Mouse (Mus musculus) urinary bladder, postnatal 14 days (tissue): ENCODE results near the gene Olfr1291-ps1.

Experiments used
- DNase-seq: peaks from one replicate; pipeline ENCODE4 v3.0.0; 2021; ENCODE audit warnings: low spot score

The Olfr1291-ps1 gene

DNA sequence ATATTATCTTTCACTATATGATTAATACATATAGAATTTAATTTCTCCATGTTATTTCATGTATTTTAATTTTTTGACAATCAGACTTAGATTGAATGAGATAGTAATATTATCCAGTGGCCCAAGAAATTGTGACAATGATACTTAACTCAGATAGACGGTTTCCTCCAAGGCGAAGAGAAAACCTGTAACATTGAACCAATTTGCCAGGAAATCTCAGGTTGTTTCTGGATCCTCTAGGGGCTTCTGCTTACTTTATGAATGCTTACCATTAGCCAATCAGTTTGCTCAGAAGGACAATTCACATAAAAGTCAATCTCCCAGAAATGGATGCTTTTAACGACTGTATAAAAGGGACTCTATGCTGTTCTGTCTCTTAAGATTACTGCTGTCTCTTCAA, at the start of gene Olfr1291-ps1:
Gene Olfr1291-ps1, plus strand, starts transcription at position 301 of the 400 bp plus-strand sequence.
- no peak for DNase-seq

DNA sequence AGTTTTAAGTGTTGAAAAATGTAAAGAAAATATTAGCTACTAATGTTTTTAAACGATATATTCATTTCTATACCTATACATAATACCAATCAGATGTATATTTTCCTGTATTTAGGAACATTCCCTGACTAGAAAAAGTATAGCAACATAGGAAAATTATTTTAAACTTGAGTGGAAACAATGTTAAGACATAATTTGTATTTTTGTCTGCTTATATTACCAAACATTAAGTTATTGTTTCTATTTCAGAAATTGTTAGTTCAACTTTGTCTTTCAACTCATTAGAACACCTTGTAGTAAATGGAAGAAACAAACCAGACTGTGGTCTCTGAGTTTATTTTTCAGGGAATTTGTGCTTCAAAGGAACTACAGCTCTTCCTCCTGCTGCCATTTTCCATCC, 48.1 kb upstream of the Olfr1291-ps1 start, which contains the start of gene Olfr1287:
Gene Olfr1287, plus strand, starts transcription at position 301 of the 400 bp plus-strand sequence.
- no peak for DNase-seq

DNA sequence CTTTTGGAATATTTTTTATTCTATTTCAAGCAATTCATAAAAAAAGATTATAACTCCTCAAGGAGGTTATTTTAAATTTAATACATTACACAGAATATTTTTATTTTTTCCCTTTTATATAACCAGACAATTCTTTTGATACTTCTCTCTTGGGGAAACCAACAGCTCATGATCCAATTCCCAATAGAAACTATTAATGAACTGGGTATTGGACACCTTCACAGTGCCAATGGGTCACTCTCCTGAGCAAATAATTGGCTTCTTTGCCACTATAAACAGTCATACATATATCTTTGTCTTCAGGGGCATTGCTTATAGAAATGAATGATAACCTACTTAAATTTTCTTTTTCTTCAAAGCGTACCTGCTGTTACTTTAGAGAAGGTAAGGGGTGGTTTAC, 23.2 kb upstream of the Olfr1291-ps1 start, which contains the start of gene Olfr1288:
Gene Olfr1288, plus strand, starts transcription at position 301 of the 400 bp plus-strand sequence.
- DNase-seq: no peak

DNA sequence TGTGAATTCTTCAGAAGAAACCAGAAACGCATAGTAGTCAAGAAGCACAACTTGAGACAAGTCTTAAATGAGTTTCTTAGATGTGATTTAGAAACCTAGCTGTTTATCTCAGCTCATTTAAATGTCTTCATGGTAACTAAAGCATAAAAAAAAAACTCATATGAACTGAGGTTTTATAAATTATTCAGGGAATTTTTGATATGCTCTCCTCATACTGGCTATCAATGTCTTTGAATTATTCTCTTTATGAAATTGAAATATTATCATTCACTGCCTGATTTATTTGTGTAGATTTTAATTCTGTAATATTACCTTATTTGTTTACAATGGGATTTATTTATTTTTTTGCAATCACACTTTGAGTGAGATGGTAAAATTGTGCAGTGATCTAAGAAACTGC, 16.5 kb upstream of the Olfr1291-ps1 start, which contains the start of gene Olfr1289:
Gene Olfr1289, plus strand, starts transcription at position 301 of the 400 bp plus-strand sequence.
- DNase-seq: no peak

DNA sequence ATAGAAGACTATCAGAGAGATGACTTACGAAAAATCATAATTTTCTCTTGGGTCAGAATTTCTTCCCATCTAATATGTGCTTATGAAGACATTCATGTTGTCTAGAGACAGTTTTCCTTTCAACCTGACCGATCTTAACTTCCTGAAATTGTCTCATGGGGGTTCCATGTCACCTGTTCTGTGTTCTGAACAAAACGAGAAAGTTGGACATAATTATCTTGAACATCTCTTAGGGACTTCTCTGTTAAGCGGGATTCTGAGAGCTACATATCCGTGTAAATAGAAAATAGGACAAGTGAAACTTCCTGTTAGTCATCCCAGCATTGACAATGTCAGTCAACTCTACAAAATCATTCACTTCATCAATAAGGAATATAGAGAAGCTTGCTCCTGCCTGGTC, 3.3 kb upstream of the Olfr1291-ps1 start, which contains the start of gene Olfr1290:
Gene Olfr1290, minus strand, starts transcription at position 101 of the 400 bp plus-strand sequence.
- DNase-seq: no peak

DNA sequence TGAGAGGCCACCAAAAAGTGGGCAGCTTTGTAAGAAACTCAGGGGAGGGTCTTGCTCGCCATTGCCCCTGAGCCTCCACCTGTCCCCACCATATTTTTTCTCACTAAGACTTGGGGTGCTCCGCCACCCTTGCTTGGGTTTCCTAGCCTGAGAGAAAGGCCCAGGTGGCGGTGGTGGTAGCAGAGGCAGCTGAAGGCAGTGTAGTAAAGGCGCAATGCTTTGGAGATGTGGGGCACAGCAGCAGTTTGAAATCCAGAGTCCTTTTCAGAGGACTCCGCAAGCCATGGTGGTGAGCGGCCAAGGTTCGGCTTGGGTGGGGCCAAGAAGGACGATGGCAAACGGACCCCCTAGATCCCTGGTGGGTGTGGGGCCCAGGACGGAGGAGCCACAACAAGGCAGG, 20.5 kb downstream of the Olfr1291-ps1 start:
- no peak for DNase-seq

DNA sequence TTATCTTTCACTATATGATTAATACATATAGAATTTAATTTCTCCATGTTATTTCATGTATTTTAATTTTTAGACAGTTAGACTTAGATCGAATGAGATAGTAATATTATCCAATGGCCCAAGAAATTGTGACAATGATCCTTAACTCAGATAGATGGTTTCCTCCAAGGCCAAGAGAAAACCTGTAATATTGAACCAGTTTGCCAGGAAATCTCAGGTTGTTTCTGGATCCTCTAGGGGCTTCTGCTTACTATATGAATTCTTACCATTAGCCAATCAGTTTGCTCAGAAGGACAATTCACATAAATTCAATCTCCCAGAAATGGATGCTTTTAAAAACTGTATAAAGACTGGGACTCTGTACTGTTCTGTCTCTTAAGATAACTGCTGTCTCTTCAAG, 27.9 kb downstream of the Olfr1291-ps1 start, which contains the start of gene Olfr1293-ps:
Gene Olfr1293-ps, plus strand, starts transcription at position 301 of the 400 bp plus-strand sequence.
- DNase-seq: no peak

DNA sequence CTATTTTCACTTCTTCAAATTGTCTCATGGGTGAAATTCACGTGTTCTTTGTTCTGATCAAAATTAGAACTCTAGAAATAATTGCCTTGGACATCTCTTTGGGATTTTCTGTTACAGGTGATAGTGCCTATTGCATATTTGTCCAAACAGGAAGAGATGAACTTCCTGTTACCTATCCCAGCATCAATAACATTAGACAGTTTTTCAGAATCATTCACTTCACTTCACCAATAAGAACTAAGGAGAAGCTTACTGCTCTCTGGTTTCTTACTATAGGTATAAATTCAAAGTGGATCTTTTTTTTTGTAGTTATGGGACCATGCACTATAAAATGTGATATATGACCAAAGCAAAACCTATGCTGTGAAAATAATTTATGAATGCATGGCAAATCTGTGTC, 43.2 kb downstream of the Olfr1291-ps1 start, which contains the start of gene Olfr1294:
Gene Olfr1294, minus strand, starts transcription at position 101 of the 400 bp plus-strand sequence.
- no peak for DNase-seq
